Mouse (Mus musculus) thymus, postnatal 0 days (tissue): ENCODE data around the gene Bcat2. TPM values are rescaled to one million over a fixed set of nuclear protein-coding genes. Genes with fewer than 3 reads are reported as not detected.
A peak's percentile ranks its signal among the peaks of the same experiment; 100 is the strongest.

Experiments used
- DNase-seq: peaks from one replicate; pipeline ENCODE4 v3.0.0-alpha.2; 2015; ENCODE audit warnings: low spot score
- polyA plus RNA-seq: library from polyadenylated mRNA; unstranded; fragments of >200 nt; fragmentation: Nextera tagmentation; extraction: Ambion mirVana; gene quantifications from 2 replicates; pipeline ENCODE4 v1.2.1, GENCODE M21; 2015

Bcat2 gene
- polyA plus RNA-seq, 1 experiment from 2014 or later, result 86.5 TPM

DNA sequence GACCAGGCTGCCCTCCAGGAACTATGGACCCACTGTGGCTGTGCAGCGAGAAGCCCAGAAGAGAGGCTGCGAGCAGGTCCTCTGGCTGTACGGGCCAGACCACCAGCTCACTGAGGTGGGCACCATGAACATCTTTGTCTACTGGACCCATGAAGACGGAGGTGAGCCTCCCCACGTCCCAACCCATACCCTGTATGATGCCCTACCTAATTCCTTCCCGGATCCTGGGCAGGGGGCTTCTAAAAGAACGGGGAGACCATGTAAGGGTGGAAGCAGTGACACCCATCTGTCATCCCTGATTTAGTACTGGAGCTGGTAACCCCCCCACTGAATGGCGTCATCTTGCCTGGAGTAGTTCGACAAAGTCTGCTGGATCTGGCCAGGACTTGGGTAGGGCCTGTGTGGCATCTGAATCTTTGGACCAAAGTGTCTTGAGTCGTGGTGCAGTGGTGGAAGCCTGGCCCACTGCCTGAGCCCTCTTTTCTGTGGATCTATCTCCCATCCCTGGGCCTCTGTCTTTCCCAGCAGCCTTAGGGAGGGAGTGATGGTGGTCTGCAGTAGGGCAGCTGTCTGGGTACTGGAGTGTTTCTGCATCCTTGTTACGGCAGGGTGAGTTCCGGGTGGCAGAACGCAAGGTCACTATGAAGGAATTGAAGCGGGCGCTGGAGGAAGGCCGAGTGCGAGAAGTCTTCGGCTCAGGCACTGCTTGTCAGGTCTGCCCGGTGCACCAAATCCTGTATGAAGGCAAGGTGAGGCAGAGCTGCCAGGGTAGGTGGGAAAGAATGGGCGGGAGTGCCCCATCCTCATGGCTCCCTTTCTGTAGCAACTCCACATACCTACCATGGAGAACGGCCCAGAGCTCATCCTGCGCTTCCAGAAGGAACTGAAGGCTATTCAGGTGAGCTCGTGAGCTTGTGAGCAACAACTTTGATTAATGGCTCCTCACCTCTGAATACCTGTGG, 18.0 kb downstream of the Bcat2 start:
- no peak for DNase-seq

DNA sequence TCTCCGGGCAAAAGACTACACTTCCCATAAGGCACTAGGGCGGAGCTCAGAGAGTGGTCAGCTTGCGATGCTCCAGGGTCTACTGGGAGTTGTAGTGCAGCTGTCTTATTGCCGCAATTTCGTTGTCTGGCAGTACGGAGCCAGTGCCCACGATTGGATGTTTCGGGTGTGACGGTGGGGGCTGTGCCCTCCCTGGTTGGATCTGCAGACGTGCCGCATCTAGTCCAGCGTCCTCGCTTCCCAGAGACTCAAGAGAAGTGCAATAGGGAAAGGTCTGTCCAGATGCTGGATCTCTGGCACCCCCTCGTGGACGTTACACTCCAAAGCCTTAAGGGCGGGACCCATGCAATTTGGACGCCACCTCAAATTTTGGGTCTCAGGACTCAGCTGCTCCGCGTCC, 19.2 kb downstream of the Bcat2 start:
- peak; percentile 79 for DNase-seq

DNA sequence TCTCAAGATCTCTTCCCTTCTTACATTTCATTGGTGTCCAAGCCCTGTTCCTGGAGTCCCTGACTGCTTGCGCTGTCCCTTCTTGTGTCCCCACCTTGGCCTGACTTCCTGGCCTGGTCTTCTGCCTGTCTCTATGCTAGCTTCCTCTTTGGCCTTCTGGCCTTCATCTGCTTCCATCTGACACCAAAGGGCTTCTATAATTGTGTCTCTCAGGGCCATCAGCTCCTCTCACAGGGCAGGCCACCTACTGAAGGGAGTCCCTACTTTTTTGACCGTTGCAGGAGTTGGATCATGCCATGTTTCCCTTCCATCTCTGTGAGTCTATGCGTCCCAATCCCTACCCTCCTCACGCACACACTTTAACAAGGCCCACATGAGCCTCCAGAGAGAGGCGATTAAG, 19.9 kb downstream of the Bcat2 start:
- DNase-seq, result no peak

DNA sequence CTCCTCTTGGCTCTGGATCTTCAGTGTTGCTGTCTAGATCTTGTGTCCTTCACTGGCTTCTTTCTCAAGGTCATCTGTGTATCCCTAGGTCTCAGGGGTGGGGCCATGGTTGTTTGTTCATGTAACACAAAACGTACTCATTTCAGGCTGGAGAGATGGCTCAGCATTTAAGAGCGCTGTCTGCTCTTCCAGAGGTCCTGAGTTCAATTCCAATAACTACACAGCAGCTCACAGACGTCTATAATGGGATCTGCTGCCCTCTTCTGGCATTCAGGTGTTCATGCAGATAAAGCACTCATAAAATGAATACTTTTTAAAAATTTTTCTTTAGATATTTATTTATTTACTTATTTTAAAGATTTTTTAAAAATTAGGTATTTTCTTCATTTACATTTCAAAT, 20.9 kb downstream of the Bcat2 start:
- no peak for DNase-seq

DNA sequence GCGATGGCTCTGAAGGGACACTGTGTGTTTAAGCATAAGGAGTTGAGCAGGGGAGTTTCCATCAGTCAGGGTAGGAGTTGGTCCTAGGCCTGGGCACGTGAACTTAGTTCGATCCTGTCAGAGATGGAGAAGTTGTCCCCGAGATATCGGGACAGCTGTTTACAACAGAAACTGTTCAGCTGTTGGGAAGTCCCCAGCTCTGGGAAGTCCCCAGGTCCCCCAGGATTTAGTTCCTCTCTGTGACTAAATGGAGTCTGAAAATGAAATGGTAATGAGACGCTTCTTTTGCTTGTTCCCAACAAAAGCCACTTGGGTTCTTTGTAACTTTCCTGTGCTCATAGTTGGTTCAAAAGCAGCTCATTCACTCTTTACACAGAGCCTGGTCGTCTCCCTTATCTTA, 21.9 kb downstream of the Bcat2 start:
- no peak for DNase-seq

DNA sequence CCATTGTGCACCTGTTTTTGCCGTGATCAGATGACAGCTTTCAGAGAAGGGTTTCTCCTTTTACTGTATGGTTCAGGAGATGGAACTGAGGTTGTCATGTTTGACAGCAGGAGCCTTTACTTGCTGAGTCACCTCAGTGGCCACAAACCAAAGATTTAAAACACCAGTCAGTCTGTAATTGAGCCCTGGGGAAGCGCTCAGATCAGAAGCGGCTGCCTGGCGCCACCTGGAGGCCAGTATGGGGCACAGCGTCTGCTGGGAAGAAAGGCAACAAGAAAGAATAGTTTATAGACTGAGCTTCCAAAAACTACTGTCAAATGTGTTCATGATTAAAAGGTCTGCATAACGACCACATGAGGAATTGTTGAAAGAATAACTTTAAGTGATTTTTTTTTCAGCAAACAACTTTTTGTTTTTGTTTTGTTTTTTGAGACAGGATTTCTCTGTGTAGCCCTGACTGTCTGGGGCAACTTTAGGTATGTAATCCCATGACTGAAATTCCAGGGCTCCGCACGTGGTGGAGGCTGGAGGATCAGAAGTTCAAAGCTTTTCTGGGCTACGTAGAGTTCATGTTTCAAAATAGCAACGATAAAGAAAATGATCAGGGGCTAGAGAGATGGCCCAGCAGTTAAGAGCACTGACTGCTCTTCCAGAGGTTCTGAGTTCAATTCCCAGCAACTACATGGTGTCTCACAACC, 23.3 kb downstream of the Bcat2 start:
- peak; percentile 80 for DNase-seq

DNA sequence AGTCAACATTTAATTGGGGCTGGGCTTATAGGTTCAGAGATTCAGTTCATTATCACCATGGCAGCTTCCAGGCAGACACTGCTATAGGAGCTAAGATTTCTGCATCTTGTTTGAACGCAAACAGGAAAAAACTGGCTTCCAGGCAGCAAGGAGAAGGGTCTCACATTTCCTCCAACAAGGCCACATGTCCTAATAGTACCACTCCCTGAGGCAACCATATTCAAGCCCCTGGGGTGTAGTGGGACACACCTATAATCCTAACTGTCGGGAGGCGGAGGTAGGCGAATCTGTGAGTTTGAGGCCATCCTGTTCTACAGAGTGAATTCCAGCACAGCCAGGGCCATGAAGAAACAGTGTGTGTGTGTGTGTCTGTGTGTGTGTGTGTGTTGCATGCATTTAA, 25.2 kb downstream of the Bcat2 start:
- DNase-seq, result no peak

DNA sequence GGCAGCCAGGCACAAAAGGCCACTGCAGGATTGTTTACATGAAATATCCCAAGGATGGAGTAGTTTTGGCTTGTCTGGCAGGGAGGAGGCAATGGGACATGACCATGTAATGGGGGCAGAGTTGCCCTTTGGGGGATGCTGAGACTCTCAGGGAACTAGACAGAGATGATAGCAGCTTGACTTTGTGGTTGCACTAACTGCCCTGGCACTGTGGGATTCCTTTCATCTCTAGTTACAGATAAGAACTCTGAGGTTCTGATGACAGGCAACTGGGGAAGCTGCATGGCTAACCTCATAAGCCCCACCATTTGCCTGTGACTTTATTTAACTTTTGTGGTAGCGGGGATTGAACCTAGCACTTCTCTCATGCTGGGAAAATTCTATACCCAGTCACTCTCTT, 26.2 kb downstream of the Bcat2 start:
- DNase-seq, result no peak

DNA sequence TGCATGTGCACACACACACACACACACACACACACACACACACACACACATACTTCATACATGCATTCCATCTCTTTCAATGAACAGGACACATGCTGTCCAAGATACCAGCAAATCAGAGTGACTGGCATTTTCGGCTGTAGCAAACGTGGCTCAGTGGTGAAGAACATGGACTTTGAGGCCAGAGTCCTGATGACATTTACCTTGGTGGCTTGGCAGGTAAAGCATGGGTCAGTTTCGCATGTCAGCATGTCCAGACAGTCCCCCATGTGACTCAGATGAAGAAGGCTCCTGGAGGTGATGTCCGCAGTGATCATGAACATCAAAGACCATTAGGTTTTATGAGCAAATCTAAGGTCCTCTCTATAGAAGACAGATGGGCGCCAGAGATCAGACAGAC, 27.1 kb downstream of the Bcat2 start:
- DNase-seq, result no peak

DNA sequence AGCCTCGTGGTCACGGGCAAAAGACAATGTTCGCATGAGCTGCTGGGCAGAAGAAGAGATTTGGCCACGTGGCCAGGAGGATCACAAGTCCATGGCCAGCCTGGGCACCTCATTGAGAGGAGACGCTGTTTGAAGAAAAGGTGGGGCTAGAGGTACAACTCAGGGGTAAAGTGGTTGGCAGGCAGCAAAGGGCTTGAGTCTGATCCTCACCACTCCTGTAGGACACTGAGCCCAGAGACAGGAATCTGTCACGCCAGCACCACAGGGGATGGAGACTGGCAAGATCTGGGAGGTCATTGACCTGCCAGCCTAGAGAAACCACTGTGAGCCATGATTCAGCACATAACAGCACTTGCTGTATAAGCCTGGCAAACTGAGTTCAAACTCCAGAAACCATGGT, 27.6 kb downstream of the Bcat2 start:
- DNase-seq, result no peak

DNA sequence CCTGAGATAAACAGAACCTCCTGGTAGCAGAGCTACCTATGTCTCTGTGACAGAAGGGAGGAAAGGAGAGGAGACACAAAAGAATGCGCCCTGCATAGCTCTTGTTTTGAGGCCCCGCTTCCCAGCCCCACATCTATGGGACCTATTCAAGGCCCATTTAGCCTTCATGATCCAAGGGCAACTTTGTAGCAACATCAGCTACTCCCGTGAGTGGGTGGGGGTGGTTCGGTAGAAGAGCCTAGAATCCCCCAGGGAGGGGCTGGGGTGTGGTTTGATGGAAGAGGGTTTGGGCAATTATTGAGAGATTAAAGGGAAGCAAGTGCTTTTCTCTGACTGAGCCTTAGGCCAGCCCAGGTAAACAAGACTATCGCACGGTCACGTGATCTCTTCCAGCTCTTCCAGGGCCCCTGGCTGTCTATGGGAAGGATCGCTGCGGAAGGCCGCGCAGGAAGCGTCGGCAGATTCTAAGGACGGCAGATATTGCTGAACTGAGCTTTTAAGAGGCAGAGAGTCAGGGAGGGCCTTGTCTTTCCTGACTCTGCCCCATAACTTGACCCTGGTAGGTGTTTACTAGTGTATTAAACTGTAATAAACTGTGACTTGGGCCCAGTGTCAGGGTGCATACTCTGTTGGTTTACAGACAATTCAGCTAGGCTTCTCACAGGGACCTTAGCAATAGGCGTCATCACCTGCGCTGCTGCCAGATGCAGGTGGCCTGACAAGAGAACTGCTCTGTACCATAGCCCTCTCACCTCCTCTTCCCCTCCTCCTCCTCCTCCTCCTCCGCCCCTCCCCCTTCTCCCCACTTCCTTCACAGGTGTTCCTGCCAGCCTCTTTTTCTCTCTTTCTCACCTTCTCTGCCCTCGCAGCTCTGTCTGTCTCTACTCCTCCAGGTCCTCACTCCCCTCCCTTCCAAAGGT, 29.3 kb downstream of the Bcat2 start:
- peak; percentile 73 for DNase-seq

DNA sequence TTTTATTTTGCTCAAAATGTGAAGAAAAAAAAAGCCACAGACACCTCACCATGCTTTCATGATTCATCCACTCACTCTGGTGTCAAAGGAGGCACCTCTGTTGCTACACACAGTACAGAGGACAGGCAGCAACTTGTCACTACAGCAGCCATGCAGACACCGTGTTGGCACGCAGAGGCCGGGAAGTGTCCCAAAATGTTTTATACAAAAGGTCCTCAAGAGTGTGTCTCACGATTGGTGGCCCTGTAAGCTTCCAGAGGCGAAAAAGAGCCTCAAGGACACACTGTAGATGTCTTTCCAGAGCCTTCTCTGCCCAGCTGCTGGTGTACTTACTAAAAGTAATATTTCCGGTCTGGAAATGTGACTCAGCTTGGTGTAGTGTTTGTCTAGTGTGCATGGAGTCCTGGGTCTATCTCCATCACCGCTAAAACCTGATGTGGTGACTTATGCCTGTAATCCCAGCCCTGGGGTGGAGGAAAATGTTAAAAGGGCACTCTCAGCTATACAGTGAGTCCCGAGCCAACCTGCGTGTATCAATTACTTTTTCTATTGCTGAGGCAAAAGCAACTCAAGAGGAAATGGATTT, 35.8 kb downstream of the Bcat2 start:
- no peak for DNase-seq

DNA sequence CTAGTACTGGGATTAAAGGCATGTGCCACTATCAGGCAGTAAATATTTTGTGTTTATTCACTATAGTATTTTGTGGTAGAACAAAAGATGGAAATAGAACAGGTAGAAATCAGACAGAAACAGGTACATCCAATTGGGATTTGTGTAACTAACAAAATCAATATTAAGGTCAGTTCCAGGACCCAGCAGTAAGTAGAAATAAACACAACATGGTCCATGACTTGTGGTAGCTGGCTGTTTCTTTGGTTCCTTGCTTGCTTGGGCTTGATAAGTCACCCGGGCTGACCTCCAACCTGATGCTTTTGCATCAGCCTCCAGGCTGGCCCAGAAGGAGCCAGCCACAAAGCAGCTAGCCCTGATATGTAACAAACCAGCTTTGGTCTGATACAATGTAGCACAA, 39.6 kb downstream of the Bcat2 start:
- DNase-seq, result no peak

DNA sequence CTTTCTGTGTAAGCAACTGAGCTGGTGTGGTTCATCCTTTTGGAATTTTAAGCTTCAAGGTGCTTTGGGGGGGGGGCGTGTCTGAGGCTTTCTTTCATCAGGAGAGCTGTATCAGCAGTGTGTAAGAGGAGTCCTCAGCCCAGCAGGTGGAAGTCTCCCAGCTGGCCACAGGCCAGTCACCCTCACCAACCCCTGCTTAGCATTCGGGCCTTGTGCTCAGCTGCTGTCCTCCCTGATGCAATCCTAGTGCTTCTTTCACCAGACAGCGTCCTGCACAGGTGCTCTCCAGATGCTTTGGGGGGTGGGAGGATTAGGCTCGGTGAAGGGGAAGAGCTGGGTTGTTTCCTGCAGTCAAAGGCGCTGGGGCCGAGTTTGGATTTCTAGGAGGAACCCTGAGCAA, 46.3 kb downstream of the Bcat2 start:
- no peak for DNase-seq

DNA sequence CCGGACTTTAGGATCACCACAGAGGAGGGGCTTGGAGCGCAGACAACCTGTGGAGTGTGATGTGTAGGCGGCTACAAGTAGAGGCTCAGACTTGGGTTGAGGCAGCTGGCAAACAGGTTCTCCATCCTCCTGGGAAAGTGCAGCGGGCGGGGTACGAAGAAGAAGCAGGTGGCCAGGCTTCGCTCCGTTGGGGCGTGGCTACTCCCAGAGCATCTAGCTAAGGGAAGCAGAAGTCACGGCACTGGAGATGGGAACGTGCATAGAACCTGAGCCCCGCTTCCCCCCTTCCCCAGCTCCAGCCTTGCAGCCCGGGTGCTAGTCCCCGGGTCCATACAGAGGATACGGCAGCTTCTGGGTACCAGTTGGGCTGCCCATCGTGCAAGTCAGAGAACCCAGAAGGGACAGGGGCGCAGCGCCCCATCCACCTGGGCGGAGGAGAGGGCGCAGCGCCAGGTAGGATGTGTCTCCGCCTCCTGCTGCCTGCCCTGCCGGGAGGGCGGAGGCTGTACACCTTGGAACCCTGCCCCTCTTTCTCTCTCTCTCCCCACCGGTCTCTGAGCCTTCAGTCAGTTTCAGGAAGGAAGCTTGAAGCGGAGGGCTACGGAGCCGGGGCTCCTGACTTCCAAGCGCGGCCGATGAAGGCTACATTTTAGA, 47.2 kb downstream of the Bcat2 start, which contains the start of gene Fut1:
Fut1 (plus strand) TSS at position 248 of the 654 bp plus-strand sequence.
- no peak for DNase-seq

DNA sequence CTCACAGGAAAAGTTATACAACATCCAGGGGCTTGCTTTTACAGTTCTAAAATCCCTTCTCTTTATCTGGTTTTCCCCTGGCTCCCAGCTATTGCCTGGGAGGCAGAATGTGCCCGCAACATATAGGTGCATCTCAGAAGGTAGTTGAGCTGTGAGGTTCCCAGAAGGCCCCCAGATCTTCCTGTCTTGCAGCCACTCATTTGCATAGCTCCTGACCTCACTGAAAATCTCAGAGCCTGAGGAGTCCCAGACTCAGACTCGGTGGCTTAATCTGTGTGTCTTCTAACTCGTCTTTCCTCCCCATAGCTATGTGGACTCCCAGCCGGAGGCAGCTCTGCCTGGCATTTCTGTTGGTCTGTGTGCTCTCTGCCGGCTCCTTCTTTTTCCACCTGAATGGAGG, 48.4 kb downstream of the Bcat2 start:
- no peak for DNase-seq

DNA sequence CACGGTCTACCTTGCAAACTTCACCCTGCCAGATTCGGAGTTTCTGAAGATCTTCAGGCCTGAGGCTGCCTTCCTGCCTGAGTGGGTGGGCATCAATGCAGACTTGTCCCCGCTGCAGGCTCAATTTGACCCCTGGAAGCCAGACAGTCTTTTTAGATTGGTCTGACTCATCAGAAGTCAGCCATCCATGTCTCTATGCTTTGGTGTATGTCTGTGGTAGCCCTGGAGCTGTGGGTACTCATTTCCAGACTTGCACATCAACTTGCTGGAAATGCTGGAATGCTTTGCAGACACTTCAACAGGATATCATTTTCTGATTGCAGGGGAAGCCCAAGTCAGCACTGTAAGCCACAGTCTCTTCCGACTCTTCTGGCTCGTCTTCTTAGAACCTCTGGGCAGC, 49.6 kb downstream of the Bcat2 start:
- DNase-seq, result no peak

DNA sequence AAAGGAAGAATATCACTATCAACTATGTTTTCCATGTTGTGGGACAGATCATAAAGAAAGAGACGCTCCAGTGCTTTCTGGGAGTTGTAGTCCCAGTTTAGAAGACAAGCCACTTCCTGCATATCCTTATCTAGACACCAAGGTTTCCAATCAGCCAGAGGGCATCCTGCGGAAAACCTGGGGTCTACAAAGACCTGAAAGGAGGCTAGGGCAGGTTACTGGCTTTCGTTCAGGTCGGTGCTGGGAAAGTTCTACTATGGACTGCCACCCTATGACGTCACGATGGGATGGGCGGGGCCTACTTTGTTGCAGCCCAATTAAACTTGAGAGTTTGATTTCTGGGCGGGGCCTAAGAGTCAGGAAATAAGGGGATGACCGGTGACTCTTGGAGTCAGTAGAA, 51.5 kb downstream of the Bcat2 start, which contains the start of gene Izumo1:
Izumo1 (plus strand) TSS at position 369 of the 400 bp plus-strand sequence.
- DNase-seq, result peak; percentile 40

DNA sequence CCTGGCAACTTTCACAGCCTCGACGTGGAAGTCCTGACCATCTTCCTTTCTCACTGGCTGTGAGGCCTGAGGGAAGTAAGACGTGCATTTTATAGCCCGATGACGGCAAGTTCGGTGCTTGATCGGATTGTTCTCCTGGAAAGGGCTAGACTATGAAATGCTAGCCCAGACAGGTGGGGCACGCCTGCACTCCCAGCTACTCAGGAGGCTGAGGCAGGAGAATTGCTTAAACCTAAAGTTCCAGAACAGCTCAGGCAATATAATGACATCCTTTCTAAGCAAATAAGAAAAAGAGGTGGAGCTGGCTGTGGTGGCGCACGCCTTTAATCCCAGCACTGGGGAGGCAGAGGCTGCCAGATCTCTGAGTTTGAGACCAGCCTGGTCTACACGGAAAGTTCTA, 53.6 kb downstream of the Bcat2 start:
- DNase-seq, result no peak

DNA sequence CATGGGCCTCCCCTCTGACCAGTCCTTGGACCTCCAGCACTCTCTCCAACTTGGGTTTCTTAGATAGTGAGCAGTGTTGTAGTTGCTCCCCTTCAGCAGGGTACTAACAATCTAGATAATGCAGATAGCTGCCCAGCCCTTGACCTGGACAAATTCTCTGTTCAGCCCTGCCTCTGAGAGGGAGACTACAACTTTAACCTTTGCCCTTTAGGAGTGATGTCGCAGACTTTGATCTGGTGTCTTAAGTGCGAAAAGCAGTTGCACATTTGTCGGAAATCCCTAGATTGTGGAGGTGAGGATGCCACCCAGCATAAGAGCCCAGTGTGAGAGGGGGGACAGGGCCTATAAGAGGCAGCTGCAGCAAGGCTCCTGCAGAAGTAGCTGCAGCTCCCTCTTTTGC, 54.8 kb downstream of the Bcat2 start:
- no peak for DNase-seq

DNA sequence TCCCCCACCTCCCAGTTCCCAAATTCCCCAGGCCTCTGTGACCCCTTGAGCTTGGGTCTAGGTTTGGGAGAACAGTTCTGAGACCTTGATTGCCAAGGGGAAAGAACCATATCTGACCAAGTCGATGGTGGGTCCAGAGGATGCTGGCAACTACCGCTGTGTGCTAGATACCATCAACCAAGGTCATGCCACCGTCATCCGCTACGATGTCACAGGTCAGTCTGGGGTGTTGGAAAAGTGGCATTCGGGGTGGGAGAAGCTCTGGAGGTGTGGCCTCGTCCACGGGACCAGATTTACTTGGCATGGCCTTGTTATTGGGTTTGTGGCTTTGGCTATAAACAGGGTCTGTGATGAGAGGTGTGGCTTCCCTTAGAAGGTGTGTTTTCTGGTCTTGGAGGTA, 55.5 kb downstream of the Bcat2 start:
- no peak for DNase-seq
